Mouse (Mus musculus) testis, adult 10 weeks (tissue): Measurements from ENCODE around the gene Csn2. TPM values are rescaled to one million over a fixed set of nuclear protein-coding genes. Genes with fewer than 3 reads are reported as not detected.

Source experiments
- polyA plus RNA-seq: library from polyadenylated mRNA; stranded (reverse); fragments of 350-450 nt; fragmentation: Illumina TruSeq; extraction: RNeasy Lipid Tissue Mini Kit (QIAGEN cat#74804); gene quantifications from one replicate; pipeline ENCODE4 v1.2.3, GENCODE M21; 2014; ENCODE audit warnings: low read depth, low replicate concordance

Csn2 gene
- polyA plus RNA-seq = 0.29 TPM

GRCm38 (mm10) chr5:87699530-87699929 is at the start of gene Csn2:
Gene Csn2 (minus strand): TSS chr5:87699630.

DNA sequence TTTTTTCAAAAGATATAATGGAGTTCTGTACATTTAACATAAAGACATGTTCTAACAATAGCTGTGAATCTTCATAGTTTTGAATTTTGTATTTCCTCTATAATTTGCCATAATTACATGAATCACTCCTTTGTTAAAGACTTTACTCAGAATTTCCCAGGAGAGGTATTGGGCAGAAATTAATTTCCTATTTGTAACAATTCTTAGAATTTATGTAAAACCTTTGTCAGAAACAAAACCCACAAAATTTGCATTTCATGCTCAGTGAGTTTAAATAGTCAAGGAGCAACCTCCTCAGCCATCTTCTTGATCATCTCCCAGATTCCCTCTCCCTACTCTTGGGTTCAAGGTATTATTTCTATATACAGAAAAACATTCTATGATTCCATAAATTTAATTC is 33.5 kb downstream of the Csn2 start, which contains the start of gene Csn1s1:
Gene Csn1s1, plus strand, starts transcription at position 301 of the 400 bp plus-strand sequence.

Other genes with a start within 250 kb of the Csn2 start
- not detected for gene Ugt2a2, start 217.4 kb downstream of the Csn2 start, polyA plus RNA-seq
- gene Gm43638, start 212.8 kb downstream of the Csn2 start, polyA plus RNA-seq = not detected
- not detected for gene Ugt2a1, start 208.8 kb downstream of the Csn2 start, polyA plus RNA-seq
- gene Sult1b1, start 161.4 kb downstream of the Csn2 start, polyA plus RNA-seq = 0.63 TPM
- 0.50 TPM for gene Sult1d1, start 130.6 kb downstream of the Csn2 start, polyA plus RNA-seq
- 76.8 TPM for gene Sult1e1, start 108.0 kb downstream of the Csn2 start, polyA plus RNA-seq
- gene Csn1s1, start 33.4 kb downstream of the Csn2 start, polyA plus RNA-seq = not detected
- not detected for gene Csn1s2a, start 74.9 kb upstream of the Csn2 start, polyA plus RNA-seq
- 0.91 TPM for gene Csn1s2b, start 108.5 kb upstream of the Csn2 start, polyA plus RNA-seq
- gene Prr27, start 126.1 kb upstream of the Csn2 start, polyA plus RNA-seq = 299 TPM
- 0.35 TPM for gene Odam, start 185.4 kb upstream of the Csn2 start, polyA plus RNA-seq
- not detected for gene Csn3, start 225.9 kb upstream of the Csn2 start, polyA plus RNA-seq